Mouse (Mus musculus): ENCODE measurements around the gene Micall2.

Micall2 gene

GRCm38 (mm10) chr5:139682631-139682977 is 53.5 kb downstream of the Micall2 start:
- DNase-seq (ENCODE audit: low spot score in 2 of 2): no peak

DNA sequence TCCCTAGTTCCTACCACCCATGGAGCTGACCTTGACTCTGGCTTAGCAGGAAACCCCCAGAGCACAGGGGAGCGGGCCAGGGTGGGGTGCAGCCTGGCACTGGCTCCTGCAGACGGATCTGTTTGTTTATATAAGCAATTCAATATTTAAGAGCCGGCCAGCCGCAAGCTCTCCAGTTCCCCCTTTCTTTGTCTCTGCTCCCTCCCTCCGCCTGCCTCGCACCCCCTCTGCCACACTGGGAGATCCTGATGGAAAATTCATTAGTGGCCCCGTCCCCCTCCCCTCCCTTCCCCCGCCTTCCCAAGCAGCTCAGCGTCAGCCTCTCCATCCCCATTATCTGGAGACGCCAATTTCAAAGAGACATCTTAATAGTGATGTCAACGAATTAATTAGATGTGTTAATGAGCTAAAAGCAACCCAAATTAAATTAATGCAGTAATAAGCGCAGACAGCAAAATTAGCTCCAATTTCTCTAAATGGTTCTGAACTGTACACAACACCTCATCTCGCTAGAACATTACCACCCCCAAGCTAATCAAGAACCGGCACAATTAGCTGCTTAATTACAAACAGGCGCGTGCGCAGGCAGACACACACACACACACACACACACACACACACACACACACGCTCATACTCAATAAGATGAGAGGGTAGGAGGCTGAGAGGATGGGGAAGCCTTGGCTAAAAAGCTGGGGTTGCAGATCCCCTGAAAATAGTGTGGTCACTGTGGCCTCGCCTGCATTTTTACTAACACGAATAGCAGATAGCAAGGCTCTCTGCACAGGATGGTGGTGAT is 54.1 kb downstream of the Micall2 start:
- no peak for DNase-seq (ENCODE audit: low spot score in 2 of 2)

GRCm38 (mm10) chr5:139675707-139675967 is 60.5 kb downstream of the Micall2 start:
- DNase-seq (ENCODE audit: low spot score in 2 of 2): no peak

- no peak for DNase-seq (ENCODE audit: low spot score in 2 of 2)
Observed at GRCm38 (mm10) chr5:139674940-139675706, 61.0 kb downstream of the Micall2 start.

- DNase-seq (ENCODE audit: low spot score in 2 of 2): no peak
Observed at GRCm38 (mm10) chr5:139669380-139669779, 66.8 kb downstream of the Micall2 start.

DNA sequence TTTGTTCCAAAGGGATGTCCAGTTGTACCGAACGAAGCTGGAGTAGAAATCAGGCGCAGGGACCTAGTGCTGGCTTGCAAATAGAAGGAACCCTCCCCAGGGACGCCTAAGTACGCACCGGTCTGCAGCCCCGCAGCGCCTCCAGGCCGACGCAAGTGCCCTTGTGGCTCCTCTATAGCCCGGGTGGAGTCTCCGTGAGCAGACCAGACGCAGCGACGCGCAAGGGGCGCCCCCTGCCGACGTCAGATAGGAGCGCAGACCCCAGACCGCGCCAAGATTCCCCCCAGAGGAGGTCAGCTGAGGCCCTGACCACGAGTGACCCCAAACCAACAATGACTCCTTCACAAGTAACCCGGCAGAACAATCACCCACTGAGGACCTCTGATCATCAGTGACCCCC is 67.6 kb downstream of the Micall2 start:
- no peak for DNase-seq (ENCODE audit: low spot score in 2 of 2)

- DNase-seq (ENCODE audit: low spot score in 2 of 2): no peak
Observed at GRCm38 (mm10) chr5:139666496-139666895, 69.6 kb downstream of the Micall2 start.

- no peak for DNase-seq (ENCODE audit: low spot score in 2 of 2)
Observed at GRCm38 (mm10) chr5:139665375-139665774, 70.8 kb downstream of the Micall2 start.

DNA sequence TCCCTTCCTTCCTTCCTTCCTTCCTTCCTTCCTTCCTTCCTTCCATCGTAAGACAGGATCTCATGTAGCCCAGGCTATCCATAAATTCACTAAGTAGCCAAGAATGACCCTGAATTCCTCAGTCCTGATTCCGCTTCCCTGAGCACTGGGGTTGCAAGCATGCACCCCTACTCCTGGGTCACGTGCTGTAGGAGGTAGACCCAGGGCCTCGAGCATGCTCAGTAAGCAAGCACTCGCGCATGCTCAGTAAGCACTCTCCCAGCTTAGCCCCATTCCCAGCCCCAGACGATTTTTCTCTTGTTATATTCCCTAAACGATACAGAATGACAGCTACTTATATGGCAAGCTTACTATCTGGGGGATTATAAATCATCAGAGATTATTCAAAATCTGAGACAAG is 74.4 kb downstream of the Micall2 start:
- no peak for DNase-seq (ENCODE audit: low spot score in 2 of 2)

DNA sequence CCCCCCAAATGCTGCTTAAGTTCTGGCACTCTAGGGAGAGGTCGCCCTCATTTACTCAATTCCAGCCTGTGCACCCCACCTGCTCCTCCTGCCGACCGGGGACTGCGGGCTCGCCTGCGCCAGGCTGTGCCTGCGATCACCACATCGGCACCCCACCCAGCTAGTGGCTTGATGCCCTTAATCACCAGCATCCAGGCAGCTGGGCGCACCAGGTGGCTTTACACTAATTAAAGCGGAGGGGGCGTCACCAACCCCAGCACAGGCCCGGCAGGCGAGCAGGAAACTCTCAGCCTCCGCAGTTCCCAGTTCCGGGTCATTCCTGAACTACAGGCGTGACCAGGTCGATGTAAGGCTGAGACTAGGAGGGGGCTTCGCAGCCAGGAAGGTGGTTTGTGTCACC is 76.8 kb downstream of the Micall2 start:
- no peak for DNase-seq (ENCODE audit: low spot score in 2 of 2)

GRCm38 (mm10) chr5:139658865-139659264 is 77.3 kb downstream of the Micall2 start:
- no peak for DNase-seq (ENCODE audit: low spot score in 2 of 2)

GRCm38 (mm10) chr5:139657959-139658602 is 78.1 kb downstream of the Micall2 start:
- DNase-seq (ENCODE audit: low spot score in 2 of 2): no peak

All from natural killer cell, adult 2 months (primary cell).